8 mouse cellular contexts compared by ENCODE assay signal in genomic region chr12:56301487-56302293, GRCm38 (mm10). TPM values are rescaled to one million over a fixed set of nuclear protein-coding genes. Genes with fewer than 3 reads are reported as not detected.
DNase-seq lines count a peak whose midpoint lies in the region; ATAC-seq lines count a peak whose summit lies in the region.

No protein-coding gene starts in this region.

- no peaks in the 10 kb centered on the region for H3K9me3 ChIP-seq in liver, embryonic 11.5 days (ENCODE audit: control insufficient read depth, low read length)
- no peaks in the 10 kb centered on the region for H3K9me3 ChIP-seq in embryonic facial prominence, embryonic 14.5 days (ENCODE audit: control insufficient read depth, low read length)
- no peaks in the 10 kb centered on the region for H3K9me3 ChIP-seq in limb, embryonic 11.5 days (ENCODE audit: control insufficient read depth, low read length)
- no peaks in the 10 kb centered on the region for H3K9me3 ChIP-seq in midbrain, embryonic 15.5 days

- H3K4me2 ChIP-seq in liver, embryonic 11.5 days = peak overlapping the region; percentile 63
- peak overlapping the region; percentile 66 for H3K4me2 ChIP-seq in embryonic facial prominence, embryonic 14.5 days (ENCODE audit: low read depth, low read length)
- peak overlapping the region; percentile 53 for H3K4me2 ChIP-seq in limb, embryonic 11.5 days (ENCODE audit: low read depth, severe bottlenecking)
- peak overlapping the region; percentile 73 for H3K4me2 ChIP-seq in midbrain, embryonic 15.5 days

- H3K27me3 ChIP-seq in liver, embryonic 11.5 days (replicated peaks; ENCODE audit: control insufficient read depth, insufficient read depth, low read length) = peaks cover 3% of the 10 kb centered on the region; the same call in 1 of the 2 replicates
- 0 out of 2 replicates have a peak, but pooled peaks cover 3% of the 10 kb centered on the region for H3K27me3 ChIP-seq in embryonic facial prominence, embryonic 14.5 days (replicated peaks; ENCODE audit: control insufficient read depth, insufficient read depth, low read length)
- H3K27me3 ChIP-seq in limb, embryonic 11.5 days (ENCODE audit: control insufficient read depth, insufficient read depth, low read length) = no peaks in the 10 kb centered on the region
- H3K27me3 ChIP-seq in midbrain, embryonic 15.5 days (replicated peaks) = no peaks in the 10 kb centered on the region; the same call in 1 of the 2 replicates

- H3K27ac ChIP-seq in liver, embryonic 11.5 days (ENCODE audit: low read depth, low read length) = no peak overlapping the region
- no peak overlapping the region for H3K27ac ChIP-seq in embryonic facial prominence, embryonic 14.5 days (replicated peaks; ENCODE audit: low read depth, low read length)
- H3K27ac ChIP-seq in limb, embryonic 11.5 days (replicated peaks; ENCODE audit: low read depth, low read length) = no peak overlapping the region
- peak overlapping the region; percentile 66 for H3K27ac ChIP-seq in midbrain, embryonic 15.5 days

- DNase-seq in liver, embryonic 11.5 days (ENCODE audit: low spot score) = no peak
- DNase-seq in liver = no peak
- DNase-seq in embryonic facial prominence, embryonic 14.5 days (ENCODE audit: low spot score) = peak; percentile 20
- peak; percentile 65 for DNase-seq in limb, embryonic 11.5 days (ENCODE audit: low spot score)
- DNase-seq in layer of hippocampus, adult 9-10 months (ENCODE audit: low spot score) = no peak
- no peak for DNase-seq in thymus, adult 18-20 months
- no peak for DNase-seq in heart, postnatal 10 days

- H3K4me3 ChIP-seq in liver, embryonic 11.5 days (ENCODE audit: low read depth, low read length) = peak overlapping the region; percentile 7; the same call in 1 of the 2 replicates
- peak overlapping the region; percentile 32 for H3K4me3 ChIP-seq in embryonic facial prominence, embryonic 14.5 days (ENCODE audit: low read depth, low read length)
- peak overlapping the region; percentile 3 for H3K4me3 ChIP-seq in limb, embryonic 11.5 days (ENCODE audit: low read depth, low read length)
- peak overlapping the region; percentile 37 for H3K4me3 ChIP-seq in midbrain, embryonic 15.5 days

- H3K4me1 ChIP-seq in liver, embryonic 11.5 days (replicated peaks; ENCODE audit: control insufficient read depth, insufficient read depth, low read length) = peaks cover 2% of the 10 kb centered on the region; the same call in 1 of the 2 replicates
- peaks cover 9% of the 10 kb centered on the region; the same call in 1 of the 2 replicates for H3K4me1 ChIP-seq in embryonic facial prominence, embryonic 14.5 days (ENCODE audit: control insufficient read depth, insufficient read depth, low read length)
- H3K4me1 ChIP-seq in limb, embryonic 11.5 days (ENCODE audit: control insufficient read depth, insufficient read depth, low read length) = peaks cover 11% of the 10 kb centered on the region; the same call in 1 of the 2 replicates
- H3K4me1 ChIP-seq in midbrain, embryonic 15.5 days = peaks cover 15% of the 10 kb centered on the region; the same call in 1 of the 2 replicates

- H3K9ac ChIP-seq in liver, embryonic 11.5 days (ENCODE audit: low read depth, low read length) = no peak overlapping the region
- 0 out of 2 replicates have a peak overlapping the region, but pooled peaks have one; percentile 38 for H3K9ac ChIP-seq in embryonic facial prominence, embryonic 14.5 days (ENCODE audit: low read depth, low read length)
- H3K9ac ChIP-seq in limb, embryonic 11.5 days (ENCODE audit: low read length) = 0 out of 2 replicates have a peak overlapping the region, but pooled peaks have one; percentile 5
- peak overlapping the region; percentile 41 for H3K9ac ChIP-seq in midbrain, embryonic 15.5 days

- H3K36me3 ChIP-seq in liver, embryonic 11.5 days (ENCODE audit: control insufficient read depth, insufficient read depth, low read length) = no peaks in the 10 kb centered on the region
- H3K36me3 ChIP-seq in embryonic facial prominence, embryonic 14.5 days (ENCODE audit: control insufficient read depth, insufficient read depth, low read length) = no peaks in the 10 kb centered on the region
- H3K36me3 ChIP-seq in limb, embryonic 11.5 days (ENCODE audit: control insufficient read depth, insufficient read depth, low read length) = no peaks in the 10 kb centered on the region
- no peaks in the 10 kb centered on the region for H3K36me3 ChIP-seq in midbrain, embryonic 15.5 days (replicated peaks)

- ATAC-seq in liver, embryonic 11.5 days (replicated peaks; ENCODE audit: low FRiP score) = no peak
- peak; percentile 67 for ATAC-seq in embryonic facial prominence, embryonic 14.5 days (ENCODE audit: low read depth)
- ATAC-seq in limb, embryonic 11.5 days (ENCODE audit: insufficient number of reproducible peaks, low FRiP score, low TSS enrichment, low read depth) = peak; percentile 74
- peak; percentile 75 for ATAC-seq in midbrain, embryonic 15.5 days (replicated peaks)

- 14% methylated on average over 27 of the region's 27 CpGs for WGBS in liver, embryonic 11.5 days
- 18% methylated on average over 27 of the region's 27 CpGs for WGBS in embryonic facial prominence, embryonic 14.5 days
- 5% methylated on average over 27 of the region's 27 CpGs for WGBS in limb, embryonic 11.5 days
- WGBS in midbrain, embryonic 15.5 days = 8% methylated on average over 27 of the region's 27 CpGs

- intact Hi-C loops in heart, postnatal 10 days (cut with DNase I) = no loop called here

RNA-seq across cellular contexts. Expression of gene Mbip, which starts 44.0 kb away (rescaled TPM):
- 23.8 and 23.9 TPM in 2 replicates for polyA plus RNA-seq in liver, embryonic 11.5 days (2014; fragmentation: Nextera tagmentation; extraction: Ambion mirVana)
- polyA plus RNA-seq in embryonic facial prominence, embryonic 14.5 days (2014; fragmentation: Nextera tagmentation; extraction: Ambion mirVana) = 27.2 and 31.4 TPM in 2 replicates
- 43.7 and 45.8 TPM in 2 replicates for polyA plus RNA-seq in limb, embryonic 11.5 days (2014; fragmentation: Nextera tagmentation; extraction: Ambion mirVana)
- polyA plus RNA-seq in midbrain, embryonic 15.5 days (2015; fragmentation: Nextera tagmentation; extraction: Ambion mirVana) = 43.7 and 46.2 TPM in 2 replicates
- total RNA-seq in heart, postnatal 10 days (2021) = 10 to 100 TPM; 10.8 to 11.0 TPM

Comparison
In these comparisons a context has a peak if more than half of its experiments do, and no peak if none do; other contexts are left out.
1. DNase-seq: peak in embryonic facial prominence, embryonic 14.5 days (single experiment) and limb, embryonic 11.5 days (single experiment); none in liver, embryonic 11.5 days (single experiment), liver (single experiment), layer of hippocampus, adult 9-10 months (single experiment), thymus, adult 18-20 months (0 of 2) and heart, postnatal 10 days (0 of 2).
2. Peak in every context shown above with its lines, with median percentiles within 50 percentile points of each other: H3K4me2 ChIP-seq and H3K4me3 ChIP-seq.